Mouse (Mus musculus) limb, embryonic 12.5 days (tissue): ENCODE measurements around the gene Aqp3. TPM values are rescaled to one million over a fixed set of nuclear protein-coding genes. Genes with fewer than 3 reads are reported as not detected.
"Not testable (repeated sequence)": the region's sequence is repeated elsewhere in the genome, so short reads cannot be mapped to it uniquely, and the experiment has no call there.

Experiments
- ATAC-seq: fragments of 200-750 bp; cut with Nextera tagmentation; 2 replicates; pipeline ENCODE4 v1.8.0; 2017; ENCODE audit warnings: low read depth, moderate TSS enrichment; ENCODE audit not compliant: insufficient number of reproducible peaks, insufficient read depth, low FRiP score, low TSS enrichment
- H3K27ac ChIP-seq: fragments of 300-500 bp; sonication (generic); 2 replicates; pipeline ENCODE4 v1.5.1; 2016; ENCODE audit warnings: mild to moderate bottlenecking, moderate library complexity
- H3K27me3 ChIP-seq: fragments of 300-500 bp; sonication (generic); 2 replicates; pipeline ENCODE4 v1.6.1; 2016; ENCODE audit warnings: mild to moderate bottlenecking, moderate library complexity
- H3K36me3 ChIP-seq: fragments of 300-500 bp; sonication (generic); 2 replicates; pipeline ENCODE4 v1.6.1; 2016; ENCODE audit warnings: mild to moderate bottlenecking, moderate library complexity
- H3K4me1 ChIP-seq: fragments of 300-500 bp; sonication (generic); replicated peaks from 2 replicates; pipeline ENCODE4 v1.6.1; 2016
- H3K4me2 ChIP-seq: fragments of 300-500 bp; sonication (generic); 2 replicates; pipeline ENCODE4 v1.6.1; 2016; ENCODE audit warnings: mild to moderate bottlenecking, moderate library complexity
- H3K4me3 ChIP-seq: fragments of 300-500 bp; sonication (generic); replicated peaks from 2 replicates; pipeline ENCODE4 v1.5.1; 2016; ENCODE audit warnings: mild to moderate bottlenecking
- H3K9ac ChIP-seq: fragments of 300-500 bp; sonication (generic); replicated peaks from 2 replicates; pipeline ENCODE4 v1.6.1; 2016; ENCODE audit warnings: mild to moderate bottlenecking, moderate library complexity
- H3K9me3 ChIP-seq: fragments of 300-500 bp; sonication (generic); 2 replicates; pipeline ENCODE4 v1.6.1; 2016; ENCODE audit warnings: mild to moderate bottlenecking, moderate library complexity
- WGBS: fragments of 180-500 bp; shearing (Covaris S2); methylation state at CpG from one replicate; pipeline ENCODE4 v1.1.7; 2016; 5-methylcytosine and 5-hydroxymethylcytosine counted together
- polyA plus RNA-seq: library from polyadenylated mRNA; unstranded; fragments of >200 nt; fragmentation: Nextera tagmentation; extraction: Ambion mirVana; gene quantifications from 2 replicates; pipeline ENCODE4 v1.2.1, GENCODE M21; 2016

Aqp3 gene
- polyA plus RNA-seq, 1 experiment from 2014 or later: 1.0 TPM

DNA sequence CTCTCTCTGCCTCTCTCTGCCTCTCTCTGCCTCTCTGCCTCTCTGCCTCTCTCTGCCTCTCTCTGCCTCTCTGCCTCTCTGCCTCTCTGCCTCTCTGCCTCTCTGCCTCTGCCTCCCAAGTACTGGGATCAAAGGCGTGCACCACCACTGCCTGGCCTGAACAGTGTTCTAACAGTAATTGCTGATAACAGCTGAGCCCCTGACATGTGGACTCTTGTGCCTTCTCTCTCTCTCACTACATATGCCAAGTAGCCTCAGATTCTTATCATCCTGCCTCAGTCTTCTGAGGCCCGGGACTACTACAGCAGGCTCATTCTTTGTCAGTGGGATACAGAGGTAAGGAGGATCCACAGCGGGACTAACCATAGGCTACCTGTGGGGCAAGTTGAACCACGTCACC lies 15.2 kb downstream of the Aqp3 start:
- H3K4me1 ChIP-seq, H3K27me3 ChIP-seq, H3K9ac ChIP-seq, H3K4me2 ChIP-seq, H3K9me3 ChIP-seq, H3K4me3 ChIP-seq, H3K36me3 ChIP-seq, H3K27ac ChIP-seq, ATAC-seq: not testable (repeated sequence)
- 56% methylated on average over 4 of the region's 4 CpGs for WGBS

DNA sequence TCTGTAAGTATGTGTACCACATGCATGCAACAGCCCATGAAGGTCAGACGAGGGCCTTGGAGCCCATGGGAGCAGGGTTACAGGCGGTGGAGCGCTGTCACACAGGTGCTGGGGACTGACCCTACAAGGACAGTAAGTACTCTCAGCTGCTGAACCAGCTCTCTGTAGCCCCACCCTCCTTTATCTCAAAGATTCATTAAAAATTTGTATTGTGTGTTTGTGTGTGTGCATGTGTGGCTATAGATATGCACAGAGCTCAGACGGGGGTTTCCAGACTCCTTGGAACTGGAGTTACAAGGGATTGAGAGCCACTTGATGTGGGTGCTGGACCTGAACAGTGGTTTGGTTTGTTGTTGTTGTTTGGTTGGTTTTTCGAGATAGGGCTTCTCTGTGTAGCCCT lies 16.2 kb downstream of the Aqp3 start:
- no peak overlapping the region for H3K27ac ChIP-seq
- H3K9me3 ChIP-seq: peaks cover 3% of the 10 kb centered on the region; the same call in 1 of the 2 replicates
- H3K4me1 ChIP-seq: no peaks in the 10 kb centered on the region
- H3K27me3 ChIP-seq: no peaks in the 10 kb centered on the region
- WGBS: 87% methylated on average over 5 of the region's 5 CpGs
- no peak overlapping the region for H3K9ac ChIP-seq
- H3K4me2 ChIP-seq: no peak overlapping the region
- H3K4me3 ChIP-seq: no peak overlapping the region
- no peaks in the 10 kb centered on the region for H3K36me3 ChIP-seq
- ATAC-seq: no peak

GRCm38 (mm10) chr4:41078726-41079125 lies 19.3 kb downstream of the Aqp3 start:
- no peak for ATAC-seq
- Histone ChIP-seq H3K36me3 (no peaks in the 10 kb centered on the region), H3K27me3 (no peaks in the 10 kb centered on the region), H3K9me3 (peaks cover 3% of the 10 kb centered on the region; the same call in 1 of the 2 replicates), H3K9ac (no peak overlapping the region), H3K4me2 (no peak overlapping the region), H3K4me3 (no peak overlapping the region), H3K4me1 (no peaks in the 10 kb centered on the region), H3K27ac (no peak overlapping the region)
- 66% methylated on average over 6 of the region's 6 CpGs for WGBS

- Histone ChIP-seq H3K4me1 (no peaks in the 10 kb centered on the region), H3K9me3 (no peaks in the 10 kb centered on the region), H3K4me2 (no peak overlapping the region), H3K27me3 (no peaks in the 10 kb centered on the region), H3K4me3 (no peak overlapping the region), H3K27ac (no peak overlapping the region), H3K36me3 (no peaks in the 10 kb centered on the region), H3K9ac (no peak overlapping the region)
- ATAC-seq: no peak
- WGBS: 77% methylated on average over 6 of the region's 6 CpGs
Observed at GRCm38 (mm10) chr4:41074461-41074860, 23.5 kb downstream of the Aqp3 start.

DNA sequence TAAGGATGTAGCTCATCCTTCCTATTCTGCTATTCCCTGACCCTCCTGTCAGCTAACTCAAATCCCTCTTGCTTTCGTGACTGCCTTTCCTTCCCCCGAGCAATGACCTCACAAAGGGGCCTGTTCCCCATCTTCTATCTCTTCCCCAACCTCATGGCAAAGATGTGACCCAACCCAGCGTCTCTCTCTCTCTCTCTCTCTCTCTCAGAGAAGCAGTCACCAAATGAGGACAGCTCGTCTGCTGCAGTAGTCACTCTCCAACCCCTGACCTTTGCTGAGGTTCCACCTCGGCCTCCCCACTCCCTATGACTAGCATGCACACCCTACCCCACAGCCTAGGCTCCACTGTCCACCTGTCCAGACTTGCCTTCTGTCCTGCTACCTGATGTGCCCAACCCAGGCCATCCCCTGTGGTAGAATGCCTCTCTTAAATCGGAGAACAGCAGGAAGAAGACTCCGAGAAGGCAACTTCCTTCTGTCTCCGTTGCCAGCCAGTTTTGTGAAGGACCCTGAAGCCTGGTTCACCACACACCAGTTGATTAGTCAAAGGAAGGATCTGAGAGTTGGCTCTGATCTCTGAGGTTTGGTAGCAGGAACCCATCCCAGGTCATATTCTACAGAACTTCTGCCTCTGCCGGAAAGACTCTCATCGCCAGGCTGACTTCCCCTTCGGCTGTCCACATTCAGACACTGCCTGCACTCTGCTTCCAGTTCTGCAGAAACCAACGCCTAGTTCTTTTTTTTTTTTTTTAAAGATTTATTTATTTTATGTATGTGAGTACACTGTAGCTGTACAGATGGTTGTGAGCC lies 24.8 kb downstream of the Aqp3 start:
- no peaks in the 10 kb centered on the region for H3K27me3 ChIP-seq
- H3K36me3 ChIP-seq: no peaks in the 10 kb centered on the region
- no peaks in the 10 kb centered on the region for H3K9me3 ChIP-seq
- H3K4me3 ChIP-seq: no peak overlapping the region
- H3K4me1 ChIP-seq: no peaks in the 10 kb centered on the region
- H3K4me2 ChIP-seq: no peak overlapping the region
- H3K9ac ChIP-seq: no peak overlapping the region
- ATAC-seq: no peak
- no peak overlapping the region for H3K27ac ChIP-seq
- 81% methylated on average over 12 of the region's 12 CpGs for WGBS

GRCm38 (mm10) chr4:41071500-41072429 lies 26.2 kb downstream of the Aqp3 start:
- WGBS: 60% methylated on average over 14 of the region's 14 CpGs

GRCm38 (mm10) chr4:41065196-41065595 lies 32.8 kb downstream of the Aqp3 start:
- Histone ChIP-seq H3K4me2 (no peak overlapping the region), H3K36me3 (no peaks in the 10 kb centered on the region), H3K9ac (no peak overlapping the region), H3K4me1 (0 out of 2 replicates have a peak, but pooled peaks cover 3% of the 10 kb centered on the region), H3K4me3 (no peak overlapping the region), H3K27me3 (no peaks in the 10 kb centered on the region; the same call in none of the 2 replicates), H3K9me3 (no peaks in the 10 kb centered on the region), H3K27ac (no peak overlapping the region)
- 86% methylated on average over 4 of the region's 4 CpGs for WGBS
- no peak for ATAC-seq

More at GRCm38 (mm10) chr4:41071500-41072429, 26.2 kb downstream of the Aqp3 start:
- Histone ChIP-seq H3K9ac (no peak overlapping the region), H3K36me3 (no peaks in the 10 kb centered on the region), H3K27ac (no peak overlapping the region), H3K4me3 (no peak overlapping the region), H3K9me3 (no peaks in the 10 kb centered on the region), H3K27me3 (no peaks in the 10 kb centered on the region), H3K4me1 (no peaks in the 10 kb centered on the region), H3K4me2 (no peak overlapping the region)
- no peak for ATAC-seq

GRCm38 (mm10) chr4:41063894-41064673 lies 33.9 kb downstream of the Aqp3 start:
- Histone ChIP-seq H3K36me3 (no peaks in the 10 kb centered on the region), H3K27ac (peak overlapping the region; percentile 12; the same call in 1 of the 2 replicates), H3K4me3 (no peak overlapping the region), H3K9me3 (no peaks in the 10 kb centered on the region), H3K9ac (no peak overlapping the region), H3K27me3 (no peaks in the 10 kb centered on the region; the same call in none of the 2 replicates), H3K4me2 (peak overlapping the region; percentile 37), H3K4me1 (0 out of 2 replicates have a peak, but pooled peaks cover 3% of the 10 kb centered on the region)
- 20% methylated on average over 16 of the region's 16 CpGs for whole genome bisulfite sequencing
- ATAC-seq: 0 out of 2 replicates have a peak, but pooled peaks have one; percentile 26

- ATAC-seq: no peak
- H3K4me1 ChIP-seq: 0 out of 2 replicates have a peak, but pooled peaks cover 3% of the 10 kb centered on the region
- no peaks in the 10 kb centered on the region for H3K9me3 ChIP-seq
- H3K4me3 ChIP-seq: no peak overlapping the region
- H3K27ac ChIP-seq: no peak overlapping the region
- H3K36me3 ChIP-seq: no peaks in the 10 kb centered on the region
- no peaks in the 10 kb centered on the region; the same call in none of the 2 replicates for H3K27me3 ChIP-seq
- H3K9ac ChIP-seq: no peak overlapping the region
- no peak overlapping the region for H3K4me2 ChIP-seq
- 55% methylated on average over 3 of the region's 3 CpGs for WGBS
Observed at GRCm38 (mm10) chr4:41063351-41063750, 34.6 kb downstream of the Aqp3 start.

GRCm38 (mm10) chr4:41057361-41057760 lies 40.6 kb downstream of the Aqp3 start:
- Histone ChIP-seq H3K9me3 (no peaks in the 10 kb centered on the region), H3K27ac (no peak overlapping the region), H3K4me3 (no peak overlapping the region), H3K27me3 (no peaks in the 10 kb centered on the region), H3K4me1 (peaks cover 5% of the 10 kb centered on the region; the same call in 1 of the 2 replicates), H3K9ac (no peak overlapping the region), H3K4me2 (no peak overlapping the region), H3K36me3 (no peaks in the 10 kb centered on the region)
- no peak for ATAC-seq
- WGBS: 69% methylated on average over 6 of the region's 9 CpGs
